Comparison of ENCODE assay signal across 25 mouse cellular contexts in the genomic region with DNA sequence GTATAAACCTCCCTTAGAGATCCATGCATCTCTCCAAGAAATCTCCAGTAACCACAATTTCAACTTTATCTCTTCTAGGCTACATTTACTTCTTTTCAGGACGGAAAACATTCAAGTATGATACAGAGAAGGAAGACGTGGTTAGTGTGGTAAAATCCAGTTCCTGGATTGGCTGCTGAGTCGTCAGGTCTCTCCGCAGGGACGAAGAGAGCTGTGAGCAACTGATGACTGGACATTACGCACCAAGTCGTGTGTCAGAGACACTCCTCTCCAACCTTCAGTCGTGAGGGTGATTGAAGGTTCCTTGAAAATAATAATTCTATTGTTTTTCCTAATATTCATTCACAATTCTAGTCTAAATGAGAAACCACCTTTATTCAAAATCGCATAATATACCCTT. TPM values are rescaled to one million over a fixed set of nuclear protein-coding genes. Genes with fewer than 3 reads are reported as not detected.
"Had no signal": no experiment of that assay in that cellular context is flagged by ENCODE, and none has a peak within 500 bp of the region (broad histone marks: within the 10 kb centered on the region; RNA-seq: fewer than 3 reads in every experiment).

No protein-coding gene starts in this region.

- DNase-seq: liver, postnatal 0 days; lung, adult 2 months; lung, postnatal 14 days; lung, postnatal 36 days; right cerebral cortex, postnatal 14 days; thymus, adult 2 months; thymus, postnatal 25 days; thymus, postnatal 4 days had no signal

- H3K36me3 ChIP-seq: liver, embryonic 15.5 days; lung, embryonic 15.5 days; midbrain, embryonic 13.5 days; neural tube, embryonic 13.5 days; neural tube, embryonic 15.5 days; stomach, embryonic 15.5 days had no signal

- H3K27me3 ChIP-seq: liver, embryonic 15.5 days; lung, embryonic 15.5 days; midbrain, embryonic 13.5 days; neural tube, embryonic 13.5 days; neural tube, embryonic 15.5 days; stomach, embryonic 15.5 days had no signal

- H3K4me1 ChIP-seq: liver, embryonic 15.5 days; lung, embryonic 15.5 days; midbrain, embryonic 13.5 days; neural tube, embryonic 13.5 days; neural tube, embryonic 15.5 days; stomach, embryonic 15.5 days had no signal

- ATAC-seq: liver, postnatal 0 days; lung, postnatal 0 days; midbrain, embryonic 13.5 days; midbrain, embryonic 16.5 days had no signal

- H3K9me3 ChIP-seq: liver, embryonic 15.5 days; lung, embryonic 15.5 days; midbrain, embryonic 13.5 days; neural tube, embryonic 13.5 days; neural tube, embryonic 15.5 days; stomach, embryonic 15.5 days had no signal

- H3K4me3 ChIP-seq: liver, embryonic 15.5 days; lung, embryonic 15.5 days; midbrain, embryonic 13.5 days; myocyte; neural tube, embryonic 13.5 days; neural tube, embryonic 15.5 days; stomach, embryonic 15.5 days had no signal

RNA-seq across cellular contexts. Expression of a gene that starts 18.9 kb away (rescaled TPM):
- total RNA-seq: megakaryocyte progenitor cell, adult 5-6 weeks had no signal
- polyA plus RNA-seq: liver, embryonic 15.5 days; liver, postnatal 0 days; lung, adult 2 months; lung, embryonic 15.5 days; lung, postnatal 0 days; macrophage; midbrain, embryonic 11.5 days; midbrain, embryonic 13.5 days; midbrain, embryonic 16.5 days; myocyte; neural tube, embryonic 11.5 days; neural tube, embryonic 13.5 days; neural tube, embryonic 15.5 days; spleen, adult 2 months; testis, adult 2 months; urinary bladder, adult 2 months had no signal

RNA-seq across cellular contexts. Expression of a gene that starts 45.0 kb away (rescaled TPM):
- total RNA-seq: megakaryocyte progenitor cell, adult 5-6 weeks had no signal
- polyA plus RNA-seq: liver, embryonic 15.5 days; liver, postnatal 0 days; lung, adult 2 months; lung, embryonic 15.5 days; lung, postnatal 0 days; macrophage; midbrain, embryonic 11.5 days; midbrain, embryonic 13.5 days; midbrain, embryonic 16.5 days; myocyte; neural tube, embryonic 11.5 days; neural tube, embryonic 13.5 days; neural tube, embryonic 15.5 days; spleen, adult 2 months; stomach, embryonic 15.5 days; stomach, postnatal 0 days; testis, adult 2 months; urinary bladder, adult 2 months had no signal
